Mouse (Mus musculus) testis, adult 2 months (tissue): ENCODE results near the gene Rhox4d.
"Not testable (repeated sequence)": the region's sequence is repeated elsewhere in the genome, so short reads cannot be mapped to it uniquely, and the experiment has no call there.

Experiments
- CTCF ChIP-seq: fragments of 200-500 bp; IDR thresholded peaks from 2 replicates; pipeline ENCODE4 v1.5.1; 2012; ENCODE audit warnings: low read depth, mild to moderate bottlenecking, inconsistent platforms, low read length, moderate library complexity; ENCODE audit not compliant: control insufficient read depth, insufficient read depth, insufficient replicate concordance
- POLR2A ChIP-seq: fragments of 200-500 bp; IDR thresholded peaks from 2 replicates; pipeline ENCODE4 v1.6.1; 2012; ENCODE audit warnings: low read depth, mild to moderate bottlenecking, inconsistent platforms, low read length, moderate library complexity; ENCODE audit not compliant: control insufficient read depth

DNA sequence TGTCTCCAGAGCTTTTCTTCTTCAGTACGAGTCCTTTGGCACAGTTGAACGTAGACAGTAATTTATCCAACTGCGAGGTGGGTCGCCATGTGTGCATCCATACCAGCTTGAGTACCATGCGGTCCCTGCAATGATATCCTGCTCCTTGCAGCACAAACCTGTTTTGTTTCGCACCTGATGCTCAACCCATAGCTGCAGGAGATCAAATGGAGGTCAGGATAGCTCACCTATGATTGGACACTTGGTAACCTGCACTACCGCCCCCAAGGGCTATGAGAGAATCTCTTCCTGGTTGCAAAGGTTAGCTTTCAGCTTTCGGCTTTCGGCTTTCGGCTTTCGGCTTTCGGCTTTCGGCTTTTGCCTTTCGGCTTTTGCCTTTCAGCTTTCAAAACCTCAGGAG is 34.1 kb upstream of the Rhox4d start, which contains the start of gene Rhox4c:
- TF ChIP-seq CTCF, POLR2A: not testable (repeated sequence)
